Mouse (Mus musculus) hindbrain, embryonic 12.5 days (tissue): ENCODE results near the gene Smyd3. TPM values are rescaled to one million over a fixed set of nuclear protein-coding genes. Genes with fewer than 3 reads are reported as not detected.

Experiments used
- ATAC-seq: fragments of 200-750 bp; cut with Nextera tagmentation; 2 replicates; pipeline ENCODE4 v1.8.0; 2017; ENCODE audit warnings: moderate TSS enrichment; ENCODE audit not compliant: low FRiP score
- H3K27ac ChIP-seq: fragments of 300-500 bp; sonication (generic); 2 replicates; pipeline ENCODE4 v1.5.1; 2016; ENCODE audit warnings: mild to moderate bottlenecking
- H3K27me3 ChIP-seq: fragments of 300-500 bp; sonication (generic); 2 replicates; pipeline ENCODE4 v1.6.1; 2016; ENCODE audit warnings: mild to moderate bottlenecking
- H3K36me3 ChIP-seq: fragments of 300-500 bp; sonication (generic); 2 replicates; pipeline ENCODE4 v1.6.1; 2016; ENCODE audit warnings: mild to moderate bottlenecking
- H3K4me1 ChIP-seq: fragments of 300-500 bp; sonication (generic); 2 replicates; pipeline ENCODE4 v1.6.1; 2016
- H3K4me2 ChIP-seq: fragments of 300-500 bp; sonication (generic); replicated peaks from 2 replicates; pipeline ENCODE4 v1.6.1; 2016; ENCODE audit warnings: mild to moderate bottlenecking
- H3K4me3 ChIP-seq: fragments of 300-500 bp; sonication (generic); 2 replicates; pipeline ENCODE4 v1.5.1; 2016; ENCODE audit warnings: mild to moderate bottlenecking
- H3K9ac ChIP-seq: fragments of 300-500 bp; sonication (generic); 2 replicates; pipeline ENCODE4 v1.6.1; 2016; ENCODE audit warnings: mild to moderate bottlenecking, moderate library complexity
- H3K9me3 ChIP-seq: fragments of 300-500 bp; sonication (generic); replicated peaks from 2 replicates; pipeline ENCODE4 v1.6.1; 2016; ENCODE audit warnings: mild to moderate bottlenecking
- WGBS: fragments of 180-500 bp; shearing (Covaris S2); methylation state at CpG from one replicate; pipeline ENCODE4 v1.1.7; 2016; 5-methylcytosine and 5-hydroxymethylcytosine counted together
- polyA plus RNA-seq: library from polyadenylated mRNA; unstranded; fragments of >200 nt; fragmentation: Nextera tagmentation; extraction: Ambion mirVana; gene quantifications from 2 replicates; pipeline ENCODE4 v1.2.1, GENCODE M21; 2016

Smyd3 gene
- polyA plus RNA-seq, 1 experiment from 2014 or later, result 19.4 TPM

GRCm38 (mm10) chr1:179013021-179013420 is 504.8 kb downstream of the Smyd3 start:
- Histone ChIP-seq H3K9ac (no peak overlapping the region), H3K27me3 (no peaks in the 10 kb centered on the region), H3K4me1 (no peaks in the 10 kb centered on the region; the same call in 1 of the 2 replicates), H3K4me3 (no peak overlapping the region), H3K9me3 (no peaks in the 10 kb centered on the region), H3K36me3 (no peaks in the 10 kb centered on the region), H3K27ac (no peak overlapping the region), H3K4me2 (no peak overlapping the region)
- no peak for ATAC-seq

GRCm38 (mm10) chr1:179012273-179012672 is 505.6 kb downstream of the Smyd3 start:
- Histone ChIP-seq H3K4me3 (no peak overlapping the region), H3K27me3 (no peaks in the 10 kb centered on the region), H3K4me2 (no peak overlapping the region), H3K4me1 (no peaks in the 10 kb centered on the region; the same call in 1 of the 2 replicates), H3K27ac (no peak overlapping the region), H3K9ac (no peak overlapping the region), H3K36me3 (no peaks in the 10 kb centered on the region), H3K9me3 (no peaks in the 10 kb centered on the region)
- ATAC-seq, result no peak
- WGBS, result 85% methylated on average over 4 of the region's 4 CpGs

GRCm38 (mm10) chr1:179010756-179011155 is 507.1 kb downstream of the Smyd3 start:
- H3K9ac ChIP-seq, result no peak overlapping the region
- ATAC-seq, result no peak
- H3K4me1 ChIP-seq, result no peaks in the 10 kb centered on the region; the same call in 1 of the 2 replicates
- WGBS, result 91% methylated on average over 3 of the region's 3 CpGs
- H3K4me2 ChIP-seq, result no peak overlapping the region
- H3K36me3 ChIP-seq, result no peaks in the 10 kb centered on the region
- H3K27ac ChIP-seq, result no peak overlapping the region
- H3K27me3 ChIP-seq, result no peaks in the 10 kb centered on the region
- H3K4me3 ChIP-seq, result no peak overlapping the region
- no peaks in the 10 kb centered on the region for H3K9me3 ChIP-seq

- H3K36me3 ChIP-seq, result no peaks in the 10 kb centered on the region
- 84% methylated on average over 3 of the region's 3 CpGs for WGBS
- no peak overlapping the region for H3K4me2 ChIP-seq
- H3K9ac ChIP-seq, result no peak overlapping the region
- H3K27ac ChIP-seq, result no peak overlapping the region
- H3K27me3 ChIP-seq, result no peaks in the 10 kb centered on the region
- H3K9me3 ChIP-seq, result no peaks in the 10 kb centered on the region
- H3K4me3 ChIP-seq, result no peak overlapping the region
- no peaks in the 10 kb centered on the region; the same call in 1 of the 2 replicates for H3K4me1 ChIP-seq
- ATAC-seq, result no peak
Observed at GRCm38 (mm10) chr1:179009911-179010310, 507.9 kb downstream of the Smyd3 start.

- peak overlapping the region; percentile 65; the same call in 1 of the 2 replicates for H3K27ac ChIP-seq
- H3K9ac ChIP-seq, result no peak overlapping the region
- no peak overlapping the region for H3K4me2 ChIP-seq
- H3K27me3 ChIP-seq, result no peaks in the 10 kb centered on the region
- peaks cover 13% of the 10 kb centered on the region for H3K4me1 ChIP-seq
- no peak overlapping the region for H3K4me3 ChIP-seq
- peak; percentile 64; the same call in 1 of the 2 replicates for ATAC-seq
- WGBS, result 69% methylated on average over 7 of the region's 7 CpGs
- H3K9me3 ChIP-seq, result no peaks in the 10 kb centered on the region
- no peaks in the 10 kb centered on the region for H3K36me3 ChIP-seq
Observed at GRCm38 (mm10) chr1:179004133-179004866, 513.5 kb downstream of the Smyd3 start.

GRCm38 (mm10) chr1:179003406-179004132 is 514.3 kb downstream of the Smyd3 start:
- 0 out of 2 replicates have a peak, but pooled peaks have one; percentile 52 for ATAC-seq
- H3K4me2 ChIP-seq, result no peak overlapping the region
- H3K4me3 ChIP-seq, result no peak overlapping the region
- WGBS, result 85% methylated on average over 5 of the region's 5 CpGs
- peaks cover 13% of the 10 kb centered on the region for H3K4me1 ChIP-seq
- no peaks in the 10 kb centered on the region for H3K36me3 ChIP-seq
- no peak overlapping the region for H3K9ac ChIP-seq
- no peaks in the 10 kb centered on the region for H3K27me3 ChIP-seq
- H3K27ac ChIP-seq, result no peak overlapping the region
- H3K9me3 ChIP-seq, result no peaks in the 10 kb centered on the region

- H3K9ac ChIP-seq, result no peak overlapping the region
- H3K4me2 ChIP-seq, result no peak overlapping the region
- no peak for ATAC-seq
- 53% methylated on average over 9 of the region's 9 CpGs for WGBS
- peaks cover 17% of the 10 kb centered on the region for H3K4me1 ChIP-seq
- H3K9me3 ChIP-seq, result no peaks in the 10 kb centered on the region
- no peaks in the 10 kb centered on the region for H3K36me3 ChIP-seq
- no peaks in the 10 kb centered on the region for H3K27me3 ChIP-seq
- H3K4me3 ChIP-seq, result no peak overlapping the region
- no peak overlapping the region for H3K27ac ChIP-seq
Observed at GRCm38 (mm10) chr1:178999876-179000528, 517.8 kb downstream of the Smyd3 start.

- peaks cover 11% of the 10 kb centered on the region; the same call in 1 of the 2 replicates for H3K4me1 ChIP-seq
- H3K27ac ChIP-seq, result no peak overlapping the region
- H3K9me3 ChIP-seq, result no peaks in the 10 kb centered on the region
- H3K27me3 ChIP-seq, result no peaks in the 10 kb centered on the region
- H3K36me3 ChIP-seq, result no peaks in the 10 kb centered on the region
- no peak overlapping the region for H3K9ac ChIP-seq
- WGBS, result 22% methylated on average over 4 of the region's 4 CpGs
- H3K4me3 ChIP-seq, result no peak overlapping the region
- no peak overlapping the region for H3K4me2 ChIP-seq
- no peak for ATAC-seq
Observed at GRCm38 (mm10) chr1:178997870-178998269, 520.0 kb downstream of the Smyd3 start.

- H3K36me3 ChIP-seq, result no peaks in the 10 kb centered on the region
- no peak overlapping the region for H3K4me3 ChIP-seq
- H3K4me1 ChIP-seq, result peaks cover 16% of the 10 kb centered on the region
- ATAC-seq, result no peak
- 73% methylated on average over 7 of the region's 7 CpGs for WGBS
- H3K9ac ChIP-seq, result no peak overlapping the region
- no peaks in the 10 kb centered on the region for H3K9me3 ChIP-seq
- H3K4me2 ChIP-seq, result no peak overlapping the region
- H3K27me3 ChIP-seq, result no peaks in the 10 kb centered on the region
- no peak overlapping the region for H3K27ac ChIP-seq
Observed at GRCm38 (mm10) chr1:178994263-178994662, 523.6 kb downstream of the Smyd3 start.

- no peak overlapping the region for H3K9ac ChIP-seq
- no peak overlapping the region for H3K4me2 ChIP-seq
- 87% methylated on average over 3 of the region's 3 CpGs for WGBS
- H3K4me3 ChIP-seq, result no peak overlapping the region
- no peak for ATAC-seq
- no peaks in the 10 kb centered on the region for H3K36me3 ChIP-seq
- H3K27ac ChIP-seq, result no peak overlapping the region
- peaks cover 20% of the 10 kb centered on the region for H3K4me1 ChIP-seq
- H3K9me3 ChIP-seq, result no peaks in the 10 kb centered on the region
- H3K27me3 ChIP-seq, result no peaks in the 10 kb centered on the region
Observed at GRCm38 (mm10) chr1:178992503-178992902, 525.3 kb downstream of the Smyd3 start.

GRCm38 (mm10) chr1:178991470-178991869 is 526.4 kb downstream of the Smyd3 start:
- H3K27ac ChIP-seq, result no peak overlapping the region
- WGBS, result 44% methylated on average over 4 of the region's 4 CpGs
- no peak for ATAC-seq

GRCm38 (mm10) chr1:178991045-178991444 is 526.8 kb downstream of the Smyd3 start:
- no peaks in the 10 kb centered on the region for H3K36me3 ChIP-seq
- no peak overlapping the region for H3K4me3 ChIP-seq
- H3K9me3 ChIP-seq, result no peaks in the 10 kb centered on the region
- ATAC-seq, result no peak
- no peak overlapping the region for H3K9ac ChIP-seq
- no peak overlapping the region for H3K27ac ChIP-seq
- no peaks in the 10 kb centered on the region for H3K27me3 ChIP-seq
- H3K4me2 ChIP-seq, result no peak overlapping the region
- peaks cover 21% of the 10 kb centered on the region for H3K4me1 ChIP-seq
- 81% methylated on average over 6 of the region's 6 CpGs for whole genome bisulfite sequencing

More at GRCm38 (mm10) chr1:178991470-178991869, 526.4 kb downstream of the Smyd3 start:
- Histone ChIP-seq H3K4me3 (no peak overlapping the region), H3K4me1 (peaks cover 21% of the 10 kb centered on the region), H3K9me3 (no peaks in the 10 kb centered on the region), H3K36me3 (no peaks in the 10 kb centered on the region), H3K4me2 (no peak overlapping the region), H3K27me3 (no peaks in the 10 kb centered on the region), H3K9ac (no peak overlapping the region)
